Mouse (Mus musculus) spleen, adult 2 months (tissue): ENCODE measurements around the gene Cdh13.

Experiments
- CTCF ChIP-seq: fragments of 200-500 bp; IDR thresholded peaks from 2 replicates; pipeline ENCODE4 v1.5.1; 2011; ENCODE audit warnings: mild to moderate bottlenecking, inconsistent platforms; ENCODE audit not compliant: insufficient read depth, insufficient read length, insufficient replicate concordance; ENCODE audit errors: extremely low read depth
- POLR2A ChIP-seq: fragments of 200-500 bp; IDR thresholded peaks from 2 replicates; pipeline ENCODE4 v1.6.1; 2011; ENCODE audit warnings: low read depth, low read length, inconsistent platforms

DNA sequence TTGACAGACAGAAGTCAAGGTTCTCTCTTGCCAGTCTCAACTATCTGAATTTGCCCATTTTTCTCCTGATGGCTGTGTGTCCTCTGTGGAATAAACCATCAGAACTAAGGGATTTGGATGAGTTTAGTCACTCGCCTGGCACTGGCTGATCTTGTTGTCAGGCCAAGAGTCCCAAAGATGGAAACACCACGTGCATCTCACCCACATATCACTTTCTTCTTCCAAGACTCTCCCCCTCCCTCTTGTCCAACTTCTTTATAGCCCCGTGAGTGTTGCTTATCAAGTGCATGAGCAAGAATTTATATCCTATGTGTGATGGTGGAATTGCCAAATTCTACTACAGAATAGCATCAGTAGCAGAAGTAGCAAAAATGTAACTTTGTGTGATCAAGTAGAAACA lies 439.4 kb downstream of the Cdh13 start:
- TF ChIP-seq POLR2A (no peak), CTCF (no peak)
